Mouse (Mus musculus): ENCODE measurements around the gene Gm9913.

The Gm9913 gene

GRCm38 (mm10) chr2:125505006-125505745 is at the start of gene Gm9913:
Gene Gm9913 (plus strand): TSS chr2:125505089.
- DNase-seq (ENCODE audit: low spot score), result no peak

- DNase-seq (ENCODE audit: low spot score), result no peak
Observed at GRCm38 (mm10) chr2:125456059-125456789, 48.7 kb upstream of the Gm9913 start.

GRCm38 (mm10) chr2:125459087-125459486 is 45.8 kb upstream of the Gm9913 start:
- no peak for DNase-seq (ENCODE audit: low spot score)

- no peak for DNase-seq (ENCODE audit: low spot score)
Observed at GRCm38 (mm10) chr2:125464036-125464435, 40.9 kb upstream of the Gm9913 start.

GRCm38 (mm10) chr2:125470553-125471295 is 34.2 kb upstream of the Gm9913 start:
- DNase-seq (ENCODE audit: low spot score), result no peak

- DNase-seq (ENCODE audit: low spot score), result no peak
Observed at GRCm38 (mm10) chr2:125471721-125472120, 33.2 kb upstream of the Gm9913 start.

- DNase-seq (ENCODE audit: low spot score), result no peak
Observed at GRCm38 (mm10) chr2:125473228-125473627, 31.7 kb upstream of the Gm9913 start.

- no peak for DNase-seq (ENCODE audit: low spot score)
Observed at GRCm38 (mm10) chr2:125474690-125475089, 30.2 kb upstream of the Gm9913 start.

GRCm38 (mm10) chr2:125476231-125476630 is 28.7 kb upstream of the Gm9913 start:
- no peak for DNase-seq (ENCODE audit: low spot score)

GRCm38 (mm10) chr2:125477367-125477766 is 27.5 kb upstream of the Gm9913 start:
- no peak for DNase-seq (ENCODE audit: low spot score)

GRCm38 (mm10) chr2:125478705-125479104 is 26.2 kb upstream of the Gm9913 start:
- DNase-seq (ENCODE audit: low spot score), result no peak

GRCm38 (mm10) chr2:125480057-125480456 is 24.8 kb upstream of the Gm9913 start:
- no peak for DNase-seq (ENCODE audit: low spot score)

- DNase-seq (ENCODE audit: low spot score), result no peak
Observed at GRCm38 (mm10) chr2:125481116-125481515, 23.8 kb upstream of the Gm9913 start.

- DNase-seq (ENCODE audit: low spot score), result no peak
Observed at GRCm38 (mm10) chr2:125481531-125482317, 23.2 kb upstream of the Gm9913 start.

- no peak for DNase-seq (ENCODE audit: low spot score)
Observed at GRCm38 (mm10) chr2:125484164-125484563, 20.7 kb upstream of the Gm9913 start.

- DNase-seq (ENCODE audit: low spot score), result no peak
Observed at GRCm38 (mm10) chr2:125484910-125485309, 20.0 kb upstream of the Gm9913 start.

GRCm38 (mm10) chr2:125489979-125490378 is 14.9 kb upstream of the Gm9913 start:
- no peak for DNase-seq (ENCODE audit: low spot score)

GRCm38 (mm10) chr2:125492050-125492900 is 12.6 kb upstream of the Gm9913 start:
- no peak for DNase-seq (ENCODE audit: low spot score)

- DNase-seq (ENCODE audit: low spot score), result no peak
Observed at GRCm38 (mm10) chr2:125494291-125494690, 10.6 kb upstream of the Gm9913 start.

GRCm38 (mm10) chr2:125494831-125495812 is 9.8 kb upstream of the Gm9913 start:
- DNase-seq (ENCODE audit: low spot score), result no peak

Data from spleen, adult 12 weeks (tissue).